In genomic region chr12:16778523-16778922, GRCm38 (mm10) we compare ENCODE assay signal across 27 mouse cellular contexts. TPM values are rescaled to one million over a fixed set of nuclear protein-coding genes. Genes with fewer than 3 reads are reported as not detected.
DNase-seq lines count a peak whose midpoint lies in the region; ATAC-seq and TF ChIP-seq lines count a peak whose summit lies in the region.
"Had no signal": no experiment of that assay in that cellular context is flagged by ENCODE, and none has a peak within 500 bp of the region (broad histone marks: within the 10 kb centered on the region; RNA-seq: fewer than 3 reads in every experiment).

No protein-coding gene starts in this region.

- no peaks in the 10 kb centered on the region for H3K79me3 ChIP-seq in C2C12 (ENCODE audit: low read depth)

- no peaks in the 10 kb centered on the region for H3K36me3 ChIP-seq in liver, embryonic 14.5 days (replicated peaks; ENCODE audit: control insufficient read depth, insufficient read depth, low read depth)
- H3K36me3 ChIP-seq in C2C12 (ENCODE audit: control insufficient read depth, insufficient read depth): no peaks in the 10 kb centered on the region
- H3K36me3 ChIP-seq: embryonic facial prominence, embryonic 13.5 days; embryonic facial prominence, embryonic 15.5 days; forebrain, embryonic 12.5 days had no signal

- WGBS in liver, embryonic 14.5 days (ENCODE audit: insufficient replicate concordance): 62% methylated on average over 5 of the region's 5 CpGs

- peaks cover 0 to 7% of the 10 kb centered on the region in 2 experiments; a peak in 2 of 4 replicates for H3K4me1 ChIP-seq in liver, embryonic 14.5 days (replicated peaks; ENCODE audit: control insufficient read depth in 2 of 2, insufficient read depth in 2 of 2, low read length in 1 of 2)
- H3K4me1 ChIP-seq in brown adipose tissue, adult 24 weeks (ENCODE audit: control insufficient read depth, insufficient read depth, insufficient read length, low read length): peaks cover 7% of the 10 kb centered on the region; the same call in 1 of the 2 replicates
- H3K4me1 ChIP-seq: embryonic facial prominence, embryonic 13.5 days; embryonic facial prominence, embryonic 15.5 days; forebrain, embryonic 12.5 days had no signal

- H3K4me2 ChIP-seq in liver, embryonic 14.5 days (ENCODE audit: low read depth): no peak overlapping the region
- H3K4me2 ChIP-seq: embryonic facial prominence, embryonic 13.5 days; embryonic facial prominence, embryonic 15.5 days; forebrain, embryonic 12.5 days had no signal

- no peak for TF ChIP-seq CTCF in liver, embryonic 14.5 days (IDR thresholded peaks at IDR 0.05; ENCODE audit: low read depth)
- TF ChIP-seq CTCF in C2C12 (IDR thresholded peaks at IDR 0.05; ENCODE audit: control insufficient read depth, insufficient read depth, insufficient read length): no peak

- no peak overlapping the region for H3K9ac ChIP-seq in liver, embryonic 14.5 days (replicated peaks)
- H3K9ac ChIP-seq: embryonic facial prominence, embryonic 13.5 days; embryonic facial prominence, embryonic 15.5 days; forebrain, embryonic 12.5 days had no signal

- DNase-seq in liver, embryonic 14.5 days (ENCODE audit: low read depth in 3 of 3, low spot score in 3 of 3): no peak
- DNase-seq in liver: no peak
- no peak for DNase-seq in frontal cortex, postnatal 10 days (ENCODE audit: low spot score in 2 of 2)
- DNase-seq in heart, adult 8-10 months (ENCODE audit: low spot score): no peak
- DNase-seq: adrenal gland, adult 8-10 months; adrenal gland, postnatal 14 days; adrenal gland, postnatal 36 days; B cell, adult 2 months; cerebellum, adult 11 months; cerebellum, adult 18-20 months; cerebellum, adult 8-10 months; cerebellum, adult 9-11 months; cerebellum, postnatal 14 days; cerebellum, postnatal 36 days; embryo, embryonic 11 days had no signal

- no peaks in the 10 kb centered on the region for H3K9me3 ChIP-seq in liver, embryonic 14.5 days (ENCODE audit: control insufficient read depth, low read length)
- H3K9me3 ChIP-seq: embryonic facial prominence, embryonic 13.5 days; embryonic facial prominence, embryonic 15.5 days; forebrain, embryonic 10.5 days; forebrain, embryonic 12.5 days had no signal

- ATAC-seq in liver, embryonic 14.5 days (ENCODE audit: insufficient read depth): 0 out of 2 replicates have a peak, but pooled peaks have one; percentile 18
- ATAC-seq: activated CD4-positive, CD25-positive, alpha-beta regulatory T cell, adult 4 months; forebrain, embryonic 14.5 days; forebrain, embryonic 16.5 days; Patski had no signal

- no peak for TF ChIP-seq EP300 in liver, embryonic 14.5 days (IDR thresholded peaks at IDR 0.05; ENCODE audit: low read depth)

- no peak overlapping the region for H3K27ac ChIP-seq in liver, embryonic 14.5 days
- peak overlapping the region; percentile 19; the same call in 1 of the 2 replicates for H3K27ac ChIP-seq in brown adipose tissue, adult 24 weeks (replicated peaks; ENCODE audit: low read depth, low read length)
- H3K27ac ChIP-seq: embryonic facial prominence, embryonic 13.5 days; embryonic facial prominence, embryonic 15.5 days; forebrain, embryonic 10.5 days; forebrain, embryonic 12.5 days had no signal

- H3K4me3 ChIP-seq in liver, embryonic 14.5 days (ENCODE audit: insufficient read depth in 1 of 2, low read depth in 2 of 2, low read length in 2 of 2): no peak overlapping the region
- H3K4me3 ChIP-seq in C2C12 (ENCODE audit: insufficient read depth, poor library complexity, severe bottlenecking): no peak overlapping the region
- no peak overlapping the region for H3K4me3 ChIP-seq in brown adipose tissue, adult 24 weeks (ENCODE audit: insufficient read depth, low read depth, low read length)
- H3K4me3 ChIP-seq: embryonic facial prominence, embryonic 13.5 days; embryonic facial prominence, embryonic 15.5 days; erythroblast, embryonic 14.5 days; forebrain, embryonic 10.5 days; forebrain, embryonic 12.5 days had no signal

- H3ac ChIP-seq in C2C12 (ENCODE audit: control insufficient read depth, insufficient read length, low read depth): no peak overlapping the region

- H3K79me2 ChIP-seq in C2C12 (ENCODE audit: control insufficient read depth, insufficient read depth): no peaks in the 10 kb centered on the region

- H3K27me3 ChIP-seq in liver, embryonic 14.5 days (ENCODE audit: control insufficient read depth, insufficient read depth, low read length): no peaks in the 10 kb centered on the region
- H3K27me3 ChIP-seq in C2C12 (ENCODE audit: control insufficient read depth, insufficient read depth, insufficient read length): peaks cover 5% of the 10 kb centered on the region
- H3K27me3 ChIP-seq: embryonic facial prominence, embryonic 13.5 days; embryonic facial prominence, embryonic 15.5 days; forebrain, embryonic 12.5 days; Patski had no signal

TF ChIP-seq in C2C12, 6 proteins besides CTCF, POLR2A, EP300 and RAD21:
- TF ChIP-seq CEBPB (IDR thresholded peaks at IDR 0.05; ENCODE audit: low read depth) (peak; percentile 70), MYOD1 (IDR thresholded peaks at IDR 0.05; ENCODE audit: control insufficient read depth, insufficient read length, low read depth) (no peak)

RNA-seq across cellular contexts. Expression of gene Greb1, which starts 22.2 kb away (rescaled TPM):
- polyA plus RNA-seq in liver, embryonic 14.5 days (2012; rRNA removed): 1.1 and 1.6 TPM in 2 replicates
- 0.41 and 0.96 TPM in 2 replicates for polyA plus RNA-seq in liver, embryonic 14.5 days (2014; fragmentation: Nextera tagmentation; extraction: Ambion mirVana)
- polyA plus RNA-seq in C2C12 (2012; fragmentation: generic; extraction: Trizol): 0.04 TPM
- not detected in 2 replicates for polyA plus RNA-seq in brown adipose tissue, adult 24 weeks (2012; ENCODE audit: insufficient read depth, insufficient read length, missing spikeins)
- 1 to 10 TPM in 1 of 4 experiments, under 1 TPM in 3; 0.16 to 1.2 (median 0.64) TPM for total RNA-seq in heart, adult 8-10 months (2022)
- total RNA-seq: MEL had no signal
- polyA plus RNA-seq: erythroblast, embryonic 14.5 days had no signal

RNA-seq across cellular contexts. Expression of gene E2f6, which starts 32.2 kb away (rescaled TPM):
- polyA plus RNA-seq in liver, embryonic 14.5 days (2012; rRNA removed): 12.1 and 14.3 TPM in 2 replicates
- 15.5 and 17.7 TPM in 2 replicates for polyA plus RNA-seq in liver, embryonic 14.5 days (2014; fragmentation: Nextera tagmentation; extraction: Ambion mirVana)
- 19.0 TPM for polyA plus RNA-seq in C2C12 (2012; fragmentation: generic; extraction: Trizol)
- polyA plus RNA-seq in brown adipose tissue, adult 24 weeks (2012; ENCODE audit: insufficient read depth, insufficient read length, missing spikeins): 30.8 and 34.9 TPM in 2 replicates
- 10 to 100 TPM; 86.4 to 90.4 (median 88.2) TPM for total RNA-seq in heart, adult 8-10 months (2022)
